Mouse (Mus musculus) midbrain, embryonic 15.5 days (tissue): Measurements from ENCODE around the gene Nfe2l1. TPM values are rescaled to one million over a fixed set of nuclear protein-coding genes. Genes with fewer than 3 reads are reported as not detected.
A peak's percentile ranks its signal among the peaks of the same experiment; 100 is the strongest.
"Not testable (repeated sequence)": the region's sequence is repeated elsewhere in the genome, so short reads cannot be mapped to it uniquely, and the experiment has no call there.

Experiments
- ATAC-seq: fragments of 200-750 bp; cut with Nextera tagmentation; replicated peaks from 2 replicates; pipeline ENCODE4 v1.8.0; 2017; ENCODE audit warnings: moderate TSS enrichment
- H3K27ac ChIP-seq: fragments of 300-500 bp; sonication (generic); 2 replicates; pipeline ENCODE4 v1.5.1; 2015; ENCODE audit warnings: mild to moderate bottlenecking, inconsistent platforms
- H3K27me3 ChIP-seq: fragments of 300-500 bp; sonication (generic); replicated peaks from 2 replicates; pipeline ENCODE4 v1.6.1; 2015; ENCODE audit warnings: inconsistent platforms
- H3K36me3 ChIP-seq: fragments of 300-500 bp; sonication (generic); replicated peaks from 2 replicates; pipeline ENCODE4 v1.6.1; 2015; ENCODE audit warnings: inconsistent platforms
- H3K4me1 ChIP-seq: fragments of 300-500 bp; sonication (generic); 2 replicates; pipeline ENCODE4 v1.6.1; 2015; ENCODE audit warnings: inconsistent platforms
- H3K4me2 ChIP-seq: fragments of 300-500 bp; sonication (generic); 2 replicates; pipeline ENCODE4 v1.6.1; 2015; ENCODE audit warnings: inconsistent platforms, mild to moderate bottlenecking, moderate library complexity
- H3K4me3 ChIP-seq: fragments of 300-500 bp; sonication (generic); 2 replicates; pipeline ENCODE4 v1.5.1; 2015; ENCODE audit warnings: mild to moderate bottlenecking, inconsistent platforms
- H3K9ac ChIP-seq: fragments of 300-500 bp; sonication (generic); 2 replicates; pipeline ENCODE4 v1.6.1; 2015; ENCODE audit warnings: mild to moderate bottlenecking, inconsistent platforms
- H3K9me3 ChIP-seq: fragments of 300-500 bp; sonication (generic); 2 replicates; pipeline ENCODE4 v1.6.1; 2016; ENCODE audit warnings: inconsistent platforms
- WGBS: fragments of 180-500 bp; shearing (Covaris S2); methylation state at CpG from one replicate; pipeline ENCODE4 v1.1.7; 2015; ENCODE audit warnings: mixed read lengths; 5-methylcytosine and 5-hydroxymethylcytosine counted together
- polyA plus RNA-seq: library from polyadenylated mRNA; unstranded; fragments of >200 nt; fragmentation: Nextera tagmentation; extraction: Ambion mirVana; gene quantifications from 2 replicates; pipeline ENCODE4 v1.2.1, GENCODE M21; 2015

The Nfe2l1 gene
- polyA plus RNA-seq, 1 experiment from 2014 or later: 80.9 TPM

- H3K27me3 ChIP-seq: no peaks in the 10 kb centered on the region
- no peaks in the 10 kb centered on the region for H3K9me3 ChIP-seq
- no peak overlapping the region for H3K27ac ChIP-seq
- ATAC-seq: no peak
- no peak overlapping the region for H3K4me3 ChIP-seq
- 93% methylated on average over 5 of the region's 5 CpGs for WGBS
- H3K4me2 ChIP-seq: no peak overlapping the region
- H3K9ac ChIP-seq: no peak overlapping the region
- H3K4me1 ChIP-seq: no peaks in the 10 kb centered on the region
- peaks cover 44% of the 10 kb centered on the region for H3K36me3 ChIP-seq
These were observed 15.8 kb downstream of the Nfe2l1 start for GRCm38 (mm10) chr11:96813920-96814319.

- no peaks in the 10 kb centered on the region for H3K9me3 ChIP-seq
- H3K9ac ChIP-seq: no peak overlapping the region
- H3K4me1 ChIP-seq: no peaks in the 10 kb centered on the region
- H3K36me3 ChIP-seq: peaks cover 44% of the 10 kb centered on the region
- H3K4me3 ChIP-seq: no peak overlapping the region
- H3K4me2 ChIP-seq: no peak overlapping the region
- no peak for ATAC-seq
- 94% methylated on average over 4 of the region's 4 CpGs for WGBS
- H3K27me3 ChIP-seq: no peaks in the 10 kb centered on the region
- no peak overlapping the region for H3K27ac ChIP-seq
These were observed 16.3 kb downstream of the Nfe2l1 start for GRCm38 (mm10) chr11:96813455-96813854.

- not testable (repeated sequence) for H3K9me3 ChIP-seq, H3K4me1 ChIP-seq, H3K9ac ChIP-seq, H3K4me3 ChIP-seq, ATAC-seq, H3K27ac ChIP-seq, H3K27me3 ChIP-seq, H3K4me2 ChIP-seq
- 86% methylated on average over 1 of the region's 1 CpGs for WGBS
- peaks cover 36% of the 10 kb centered on the region for H3K36me3 ChIP-seq
These were observed 18.6 kb downstream of the Nfe2l1 start for GRCm38 (mm10) chr11:96811188-96811587.

GRCm38 (mm10) chr11:96809562-96810235, 20.1 kb downstream of the Nfe2l1 start:
- H3K4me1 ChIP-seq: no peaks in the 10 kb centered on the region
- H3K27me3 ChIP-seq: no peaks in the 10 kb centered on the region
- H3K4me3 ChIP-seq: no peak overlapping the region
- H3K9ac ChIP-seq: no peak overlapping the region
- WGBS: 94% methylated on average over 6 of the region's 6 CpGs
- ATAC-seq: no peak
- H3K9me3 ChIP-seq: no peaks in the 10 kb centered on the region
- H3K4me2 ChIP-seq: no peak overlapping the region
- no peak overlapping the region for H3K27ac ChIP-seq
- peaks cover 36% of the 10 kb centered on the region for H3K36me3 ChIP-seq

GRCm38 (mm10) chr11:96808066-96808465, 21.7 kb downstream of the Nfe2l1 start:
- no peaks in the 10 kb centered on the region for H3K4me1 ChIP-seq
- H3K36me3 ChIP-seq: peaks cover 45% of the 10 kb centered on the region
- H3K27ac ChIP-seq: no peak overlapping the region
- no peaks in the 10 kb centered on the region for H3K9me3 ChIP-seq
- no peak overlapping the region for H3K4me3 ChIP-seq
- 48% methylated on average over 1 of the region's 1 CpGs for WGBS
- no peak overlapping the region for H3K4me2 ChIP-seq
- ATAC-seq: no peak
- no peaks in the 10 kb centered on the region for H3K27me3 ChIP-seq
- no peak overlapping the region for H3K9ac ChIP-seq

GRCm38 (mm10) chr11:96805606-96806005, 24.2 kb downstream of the Nfe2l1 start:
- ATAC-seq: no peak
- Histone ChIP-seq H3K36me3 (peaks cover 51% of the 10 kb centered on the region), H3K27me3 (no peaks in the 10 kb centered on the region), H3K9ac (no peak overlapping the region), H3K4me3 (no peak overlapping the region), H3K9me3 (no peaks in the 10 kb centered on the region), H3K27ac (no peak overlapping the region), H3K4me2 (no peak overlapping the region), H3K4me1 (no peaks in the 10 kb centered on the region)
- WGBS: 90% methylated on average over 5 of the region's 5 CpGs

GRCm38 (mm10) chr11:96799511-96799910, 30.3 kb downstream of the Nfe2l1 start:
- no peaks in the 10 kb centered on the region for H3K9me3 ChIP-seq
- no peak overlapping the region for H3K4me2 ChIP-seq
- H3K4me1 ChIP-seq: no peaks in the 10 kb centered on the region
- no peak overlapping the region for H3K4me3 ChIP-seq
- no peak for ATAC-seq
- peaks cover 19% of the 10 kb centered on the region for H3K36me3 ChIP-seq
- WGBS: 91% methylated on average over 2 of the region's 2 CpGs
- no peak overlapping the region for H3K27ac ChIP-seq
- H3K27me3 ChIP-seq: no peaks in the 10 kb centered on the region
- no peak overlapping the region for H3K9ac ChIP-seq

- Histone ChIP-seq H3K4me3 (no peak overlapping the region), H3K4me2 (no peak overlapping the region), H3K9me3 (no peaks in the 10 kb centered on the region), H3K36me3 (0 out of 2 replicates have a peak, but pooled peaks cover under 1% of the 10 kb centered on the region), H3K9ac (no peak overlapping the region), H3K27me3 (no peaks in the 10 kb centered on the region), H3K4me1 (peaks cover 23% of the 10 kb centered on the region), H3K27ac (no peak overlapping the region)
- ATAC-seq: no peak
- 66% methylated on average over 1 of the region's 1 CpGs for WGBS
These were observed 33.2 kb downstream of the Nfe2l1 start for GRCm38 (mm10) chr11:96796586-96796985.

GRCm38 (mm10) chr11:96796081-96796480, 33.7 kb downstream of the Nfe2l1 start:
- no peaks in the 10 kb centered on the region for H3K36me3 ChIP-seq
- ATAC-seq: no peak
- peaks cover 26% of the 10 kb centered on the region for H3K4me1 ChIP-seq
- no peak overlapping the region for H3K4me3 ChIP-seq
- H3K4me2 ChIP-seq: no peak overlapping the region
- 100% methylated on average over 2 of the region's 2 CpGs for WGBS
- H3K9ac ChIP-seq: no peak overlapping the region
- no peaks in the 10 kb centered on the region for H3K27me3 ChIP-seq
- no peaks in the 10 kb centered on the region for H3K9me3 ChIP-seq
- H3K27ac ChIP-seq: no peak overlapping the region

GRCm38 (mm10) chr11:96795491-96795890, 34.3 kb downstream of the Nfe2l1 start:
- no peak overlapping the region for H3K9ac ChIP-seq
- H3K27me3 ChIP-seq: no peaks in the 10 kb centered on the region
- no peaks in the 10 kb centered on the region for H3K36me3 ChIP-seq
- H3K4me1 ChIP-seq: peaks cover 32% of the 10 kb centered on the region
- H3K4me3 ChIP-seq: no peak overlapping the region
- ATAC-seq: no peak
- WGBS: 97% methylated on average over 13 of the region's 13 CpGs
- no peak overlapping the region for H3K4me2 ChIP-seq
- no peaks in the 10 kb centered on the region for H3K9me3 ChIP-seq
- H3K27ac ChIP-seq: no peak overlapping the region

GRCm38 (mm10) chr11:96790681-96791080, 39.1 kb downstream of the Nfe2l1 start:
- H3K4me2 ChIP-seq: peak overlapping the region; percentile 83
- 3% methylated on average over 1 of the region's 1 CpGs for WGBS
- no peaks in the 10 kb centered on the region for H3K36me3 ChIP-seq
- no peaks in the 10 kb centered on the region for H3K27me3 ChIP-seq
- H3K9me3 ChIP-seq: no peaks in the 10 kb centered on the region
- H3K4me1 ChIP-seq: peaks cover 43% of the 10 kb centered on the region
- H3K9ac ChIP-seq: no peak overlapping the region
- no peak for ATAC-seq
- H3K4me3 ChIP-seq: peak overlapping the region; percentile 98; the same call in 1 of the 2 replicates
- no peak overlapping the region for H3K27ac ChIP-seq

- Histone ChIP-seq H3K9ac (peak overlapping the region; percentile 91), H3K4me2 (peak overlapping the region; percentile 83), H3K27ac (no peak overlapping the region), H3K9me3 (no peaks in the 10 kb centered on the region), H3K4me1 (peaks cover 43% of the 10 kb centered on the region), H3K36me3 (no peaks in the 10 kb centered on the region), H3K4me3 (peak overlapping the region; percentile 98), H3K27me3 (no peaks in the 10 kb centered on the region)
- WGBS: 5% methylated on average over 5 of the region's 5 CpGs
- ATAC-seq: no peak
These were observed 39.8 kb downstream of the Nfe2l1 start for GRCm38 (mm10) chr11:96789990-96790389.
